Mouse (Mus musculus) 3134 (cell line): ENCODE data around the gene Aldh3b2.

Experiments used
- DNase-seq: peaks from one replicate; pipeline ENCODE4 v3.0.0-alpha.2; 2011; ENCODE audit warnings: low spot score; ENCODE audit not compliant: insufficient read length; ENCODE audit errors: extremely low read depth

The Aldh3b2 gene

GRCm38 (mm10) chr19:4005091-4005490 is 33.0 kb downstream of the Aldh3b2 start:
- DNase-seq: no peak

- no peak for DNase-seq
Measured at GRCm38 (mm10) chr19:4005971-4006370, 33.8 kb downstream of the Aldh3b2 start.

GRCm38 (mm10) chr19:4011086-4011485 is 39.0 kb downstream of the Aldh3b2 start:
- no peak for DNase-seq

- peak; percentile 95 for DNase-seq
Measured at GRCm38 (mm10) chr19:4012432-4013022, 40.4 kb downstream of the Aldh3b2 start, which contains the start of gene Ndufv1. Gene Ndufv1, minus strand, starts transcription at chr19:4012806.

- no peak for DNase-seq
Measured at GRCm38 (mm10) chr19:4013066-4013465, 40.9 kb downstream of the Aldh3b2 start.

- DNase-seq: no peak
Measured at GRCm38 (mm10) chr19:4014802-4015201, 42.7 kb downstream of the Aldh3b2 start.

- DNase-seq: no peak
Measured at GRCm38 (mm10) chr19:4015635-4016034, 43.5 kb downstream of the Aldh3b2 start.

GRCm38 (mm10) chr19:4017921-4018587 is 45.9 kb downstream of the Aldh3b2 start:
- DNase-seq: no peak

GRCm38 (mm10) chr19:4018743-4019583 is 46.8 kb downstream of the Aldh3b2 start:
- DNase-seq: peak; percentile 56

GRCm38 (mm10) chr19:4023185-4023584 is 51.1 kb downstream of the Aldh3b2 start:
- DNase-seq: no peak

- DNase-seq: no peak
Measured at GRCm38 (mm10) chr19:4027576-4027975, 55.4 kb downstream of the Aldh3b2 start.
